Mouse (Mus musculus): ENCODE results near the gene Slc35b1.

Gene Slc35b1

DNA sequence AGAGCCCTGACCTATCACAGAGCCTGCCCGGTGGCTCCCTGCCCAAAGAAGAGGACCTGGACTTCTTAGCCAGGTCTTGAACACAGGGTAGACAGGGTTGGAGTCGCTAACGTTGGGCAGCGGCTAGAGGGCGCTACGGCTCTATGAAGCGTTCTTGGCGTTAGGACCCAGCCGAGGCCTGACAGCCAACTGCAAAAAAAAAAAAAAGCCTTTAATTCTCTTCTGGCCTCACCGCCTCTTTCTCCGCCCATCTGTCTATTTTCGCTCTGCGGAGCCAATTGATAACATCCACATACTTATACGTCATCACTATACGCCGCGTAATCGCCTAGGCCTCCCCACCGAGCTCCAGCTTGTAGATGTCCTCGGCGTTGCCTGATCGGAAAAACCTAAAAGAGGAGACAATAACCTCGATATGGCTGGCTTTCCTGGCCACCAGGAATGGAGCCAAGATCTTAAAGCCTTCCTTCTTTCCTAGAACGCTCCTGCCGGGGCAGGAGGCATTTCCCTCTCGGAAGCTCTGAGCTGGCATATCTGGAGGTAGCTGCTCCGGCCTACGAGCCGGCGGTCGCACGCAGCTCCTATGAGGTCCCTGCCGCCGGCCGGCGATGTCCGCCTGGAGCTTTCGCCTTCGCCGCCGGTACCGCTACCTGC lies at the start of gene Slc35b1:
Slc35b1 (plus strand) TSS at position 374 of the 654 bp plus-strand sequence.
- DNase-seq: peak; percentile 91

DNA sequence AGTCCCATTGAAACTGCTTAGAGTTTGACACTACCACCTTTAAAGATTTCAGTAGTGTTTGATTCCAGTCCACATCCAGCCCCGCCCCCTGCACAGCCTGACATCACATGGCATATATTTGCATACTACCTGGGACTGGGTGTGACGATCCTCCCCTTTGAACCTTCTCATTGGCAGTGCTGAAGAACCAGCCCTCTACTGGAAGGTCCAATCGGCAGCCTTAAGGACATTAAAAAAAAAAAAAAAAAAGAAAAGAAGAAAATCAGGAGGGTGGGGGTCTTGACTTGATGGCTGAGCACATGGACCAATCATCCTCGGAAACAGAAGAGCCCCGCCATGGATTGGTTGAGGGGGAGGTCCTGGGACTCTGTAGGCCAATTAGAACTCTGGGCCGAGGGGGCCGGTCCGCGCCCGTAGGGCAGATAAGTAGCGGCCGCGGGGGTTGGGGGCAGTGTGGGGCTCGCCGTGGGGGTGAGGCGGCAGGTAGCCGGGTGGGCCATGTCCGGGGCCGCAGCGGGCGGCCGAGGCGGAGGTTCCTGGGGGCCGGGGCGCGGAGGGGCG lies 47.8 kb upstream of the Slc35b1 start, which contains the start of gene Fam117a:
Fam117a (plus strand) TSS at position 451 of the 561 bp plus-strand sequence.
- DNase-seq: peak; percentile 65

DNA sequence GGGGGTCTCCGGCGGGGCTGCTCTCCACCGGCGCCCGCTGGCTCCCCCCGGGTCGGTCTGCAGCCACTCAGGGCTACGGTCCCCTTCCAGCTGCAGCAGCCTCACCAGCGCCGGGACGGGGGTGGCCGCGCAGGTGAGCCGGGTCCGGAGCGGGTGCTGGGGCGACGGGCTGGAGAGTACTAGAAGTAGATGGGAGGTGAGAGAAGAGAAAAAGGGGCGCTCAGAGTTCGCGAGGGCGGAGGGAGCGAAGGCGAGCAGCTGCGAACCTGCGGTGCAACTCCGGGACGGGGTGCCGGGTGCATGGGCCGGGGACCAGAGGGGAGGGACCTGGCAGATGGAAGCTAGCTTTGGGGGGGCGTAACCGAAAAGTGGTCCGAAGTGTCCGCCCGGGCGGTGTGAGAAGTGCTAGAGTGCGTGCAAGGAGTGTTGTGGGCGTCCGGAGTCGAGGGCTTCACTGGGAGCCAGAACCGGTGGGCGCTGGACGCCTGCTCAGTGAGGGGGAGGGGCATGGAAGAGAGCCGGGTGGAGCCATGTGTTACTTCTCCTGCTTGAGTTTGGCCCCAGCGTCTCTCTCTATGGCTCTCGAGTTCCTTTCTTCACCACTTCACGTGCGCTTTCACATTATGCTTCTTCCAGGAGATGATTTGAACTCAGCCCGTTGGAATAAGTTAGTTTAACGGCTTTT lies 47.2 kb upstream of the Slc35b1 start:
- DNase-seq: peak; percentile 34

DNA sequence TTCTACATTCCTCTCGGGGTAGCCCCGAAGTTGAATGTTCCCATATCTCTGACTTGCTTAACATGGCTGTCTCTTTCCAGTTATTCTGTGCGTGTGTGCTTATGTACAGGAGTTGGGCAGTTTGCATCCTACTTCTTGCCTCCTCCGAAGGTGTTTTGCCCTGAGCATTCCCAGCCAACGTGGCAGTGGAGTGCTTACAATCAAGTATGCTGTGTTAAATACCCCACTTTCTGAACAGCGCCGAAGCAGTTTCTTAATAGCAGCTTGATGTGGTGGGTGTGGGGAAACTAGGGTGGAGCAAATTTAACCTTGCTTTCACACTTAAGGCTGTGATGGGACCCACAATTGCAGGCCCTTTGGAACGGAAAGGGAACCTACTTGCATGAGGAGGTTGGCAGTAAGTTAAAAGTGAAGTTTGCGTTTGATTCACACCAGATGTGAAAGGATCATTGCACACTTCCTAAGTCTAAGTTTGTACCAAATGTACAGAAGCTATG lies 46.6 kb upstream of the Slc35b1 start:
- no peak for DNase-seq

DNA sequence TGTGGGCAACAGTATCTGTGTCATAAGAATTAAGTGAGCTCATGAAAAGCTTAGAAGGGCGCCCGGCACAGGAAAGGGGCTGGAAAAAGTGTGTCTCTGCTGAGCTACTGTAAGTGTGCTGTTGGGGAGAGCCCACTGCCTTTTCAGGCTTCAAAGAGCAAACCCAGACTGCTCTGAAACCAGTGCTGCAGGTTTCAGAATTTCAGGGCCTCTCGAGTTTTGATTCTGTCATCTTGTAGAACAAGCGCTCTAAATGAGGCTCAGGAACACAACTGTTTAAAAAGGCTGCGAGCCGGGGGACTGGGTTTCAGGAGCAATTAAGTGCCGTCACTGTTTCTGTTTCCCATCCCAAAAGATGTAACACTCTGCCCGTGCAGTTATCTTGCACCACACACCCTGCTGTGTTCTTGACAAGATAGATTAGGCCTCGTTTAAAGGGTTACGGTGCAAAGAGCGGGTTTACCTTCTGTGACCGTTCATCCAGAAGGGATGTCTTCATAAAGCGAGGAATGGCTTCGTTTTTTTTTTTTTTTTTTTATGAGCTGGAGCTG lies 44.9 kb upstream of the Slc35b1 start:
- DNase-seq: no peak

DNA sequence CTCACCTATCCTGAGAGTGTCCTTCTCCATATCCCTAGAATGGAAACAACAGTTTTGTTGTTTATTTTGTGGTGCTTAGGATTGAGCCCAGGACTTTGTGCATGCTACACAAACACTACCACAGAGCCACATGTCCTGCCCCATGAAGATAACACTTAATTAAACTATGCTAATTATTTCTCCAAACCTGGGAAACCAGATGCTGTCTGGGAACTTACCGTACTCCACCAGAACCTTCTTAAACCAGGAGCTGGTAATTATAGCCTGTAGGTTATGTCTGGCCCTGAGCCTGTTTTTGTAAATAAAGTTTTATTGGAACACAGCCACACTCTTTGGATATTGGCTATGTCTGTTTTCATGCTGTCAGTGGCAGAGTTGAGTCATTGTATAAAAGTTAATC lies 44.2 kb upstream of the Slc35b1 start:
- DNase-seq: no peak

DNA sequence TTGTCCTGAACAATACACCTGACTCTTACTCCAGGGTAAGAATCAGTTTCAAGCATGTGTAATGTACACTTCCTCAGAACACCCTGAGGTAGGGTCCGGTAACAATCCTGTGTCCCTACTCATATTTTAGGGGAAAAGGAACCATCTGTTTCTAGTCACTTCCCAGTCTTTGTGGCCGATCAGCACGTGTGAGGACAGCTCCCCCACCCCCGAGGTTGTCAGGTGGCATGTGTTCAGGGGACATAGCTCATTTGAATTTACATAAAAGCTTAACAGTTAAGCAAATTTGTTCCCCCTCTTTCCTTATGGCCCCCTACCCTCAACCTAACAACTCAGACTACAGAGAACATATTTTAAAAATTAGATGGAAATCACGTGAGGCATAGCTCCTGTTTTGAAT lies 43.8 kb upstream of the Slc35b1 start:
- no peak for DNase-seq

DNA sequence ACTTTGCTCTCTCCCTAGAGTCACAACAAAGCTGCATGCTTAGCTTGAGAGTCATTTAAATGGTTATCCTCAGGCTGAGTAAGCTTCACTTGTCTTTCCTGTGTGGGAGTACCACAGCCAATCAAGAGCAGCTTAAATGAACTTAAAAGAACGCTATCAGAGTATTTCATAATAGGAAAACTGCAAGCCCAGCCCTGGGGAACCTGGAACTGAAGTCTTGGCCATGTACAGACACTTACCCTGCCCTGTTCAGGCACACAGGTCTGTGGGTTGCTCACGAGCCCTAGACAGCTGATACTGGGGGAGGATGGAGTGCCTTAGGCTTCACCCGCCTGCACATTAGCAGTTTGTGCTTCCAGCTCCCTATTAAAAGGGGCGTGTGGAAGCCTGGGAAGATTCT lies 41.3 kb upstream of the Slc35b1 start:
- no peak for DNase-seq

DNA sequence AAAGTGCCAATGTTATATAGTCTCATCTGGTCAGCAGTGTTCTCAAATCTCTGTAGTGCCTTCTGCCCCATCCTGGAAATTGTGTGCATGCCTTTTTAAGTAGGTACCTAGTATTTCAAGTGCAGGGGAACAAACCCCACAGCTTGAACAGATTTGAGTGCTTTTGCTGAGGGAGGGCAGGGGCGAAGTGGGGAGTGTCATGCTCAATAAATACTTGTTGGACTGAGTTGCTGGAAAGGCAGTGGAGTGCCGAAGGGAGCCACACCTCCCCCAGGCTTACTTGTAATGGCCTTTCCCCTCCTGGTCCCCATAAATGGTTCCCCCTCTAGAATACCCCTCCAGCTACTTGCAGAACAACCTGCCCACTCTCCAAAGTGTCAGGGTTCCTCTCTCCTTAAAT lies 40.3 kb upstream of the Slc35b1 start:
- DNase-seq: no peak

DNA sequence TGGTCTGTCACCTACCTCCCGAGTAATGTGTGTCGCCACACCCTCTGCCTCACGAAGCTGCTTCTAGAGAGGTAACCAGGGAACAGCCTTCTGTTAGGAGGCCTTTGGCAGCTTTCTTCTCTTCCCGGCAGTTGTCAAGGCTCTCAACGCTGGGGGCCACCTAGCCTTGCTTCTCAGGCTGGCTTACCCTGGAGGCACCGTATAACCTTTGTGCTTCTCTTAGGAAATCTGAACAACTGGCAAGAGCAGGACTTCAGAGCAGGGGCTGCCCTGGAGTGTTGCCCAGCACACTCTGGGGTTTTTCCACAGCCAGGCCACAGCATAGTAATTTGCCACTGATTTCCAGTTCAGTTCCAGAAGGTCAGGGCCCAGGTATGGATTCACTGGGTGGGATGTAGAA lies 34.2 kb upstream of the Slc35b1 start:
- no peak for DNase-seq

DNA sequence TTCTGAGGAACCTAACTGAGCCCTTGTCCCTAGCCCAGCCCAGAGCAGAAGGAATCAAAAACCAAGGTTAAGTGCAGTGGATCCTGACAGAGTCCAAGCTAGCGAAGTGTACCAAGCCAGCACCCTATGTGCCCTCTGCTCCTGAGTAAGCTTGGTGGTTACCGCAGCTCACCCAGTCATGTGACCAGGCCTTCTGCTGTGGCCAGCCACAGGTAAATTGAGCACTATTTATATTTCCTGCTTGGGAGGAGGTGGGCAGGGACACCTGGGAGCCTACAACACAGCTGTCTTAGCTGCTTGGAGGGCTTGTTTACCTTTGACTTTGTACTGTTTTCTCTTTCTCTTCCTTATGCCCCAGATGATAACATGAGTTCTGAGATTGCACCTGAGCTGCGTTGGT lies 33.5 kb upstream of the Slc35b1 start:
- DNase-seq: no peak

DNA sequence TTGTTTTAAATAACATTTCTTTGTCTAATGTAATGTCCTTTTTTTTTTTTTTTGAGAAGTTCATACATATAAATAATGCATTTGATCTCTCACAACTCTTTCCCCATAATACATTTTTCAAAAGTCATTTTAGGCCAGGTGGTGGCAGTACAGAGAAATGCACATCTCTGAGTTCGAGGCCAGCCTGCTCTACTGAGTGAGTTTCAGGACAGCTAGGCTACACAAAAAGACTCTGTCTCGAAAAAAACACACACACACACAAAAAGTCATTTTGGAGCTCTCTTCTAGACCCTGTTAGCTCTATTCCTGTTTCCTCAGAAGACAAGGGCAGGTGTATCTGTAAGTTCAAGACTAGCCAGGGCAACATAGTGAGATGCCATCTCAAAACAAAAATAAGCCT lies 31.8 kb upstream of the Slc35b1 start:
- DNase-seq: no peak

DNA sequence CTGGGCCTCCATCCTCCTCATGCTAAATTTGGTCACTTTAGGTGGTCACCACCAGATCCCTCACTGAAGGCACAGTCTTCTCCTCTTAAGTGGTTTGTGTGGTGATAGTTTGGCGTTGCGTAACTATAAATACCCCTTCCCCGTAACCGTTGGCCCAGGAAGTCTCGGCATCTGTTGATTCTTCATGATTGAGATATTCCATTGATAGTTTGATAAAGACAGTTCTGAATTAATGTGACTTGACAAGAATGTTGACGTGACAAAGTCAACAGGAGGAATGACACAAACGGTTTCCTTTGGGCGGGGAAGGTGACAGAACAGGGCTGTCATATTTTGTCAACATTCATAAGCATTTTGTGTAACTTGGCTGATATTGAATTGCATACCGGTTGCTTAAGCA lies 31.3 kb upstream of the Slc35b1 start:
- DNase-seq: no peak

DNA sequence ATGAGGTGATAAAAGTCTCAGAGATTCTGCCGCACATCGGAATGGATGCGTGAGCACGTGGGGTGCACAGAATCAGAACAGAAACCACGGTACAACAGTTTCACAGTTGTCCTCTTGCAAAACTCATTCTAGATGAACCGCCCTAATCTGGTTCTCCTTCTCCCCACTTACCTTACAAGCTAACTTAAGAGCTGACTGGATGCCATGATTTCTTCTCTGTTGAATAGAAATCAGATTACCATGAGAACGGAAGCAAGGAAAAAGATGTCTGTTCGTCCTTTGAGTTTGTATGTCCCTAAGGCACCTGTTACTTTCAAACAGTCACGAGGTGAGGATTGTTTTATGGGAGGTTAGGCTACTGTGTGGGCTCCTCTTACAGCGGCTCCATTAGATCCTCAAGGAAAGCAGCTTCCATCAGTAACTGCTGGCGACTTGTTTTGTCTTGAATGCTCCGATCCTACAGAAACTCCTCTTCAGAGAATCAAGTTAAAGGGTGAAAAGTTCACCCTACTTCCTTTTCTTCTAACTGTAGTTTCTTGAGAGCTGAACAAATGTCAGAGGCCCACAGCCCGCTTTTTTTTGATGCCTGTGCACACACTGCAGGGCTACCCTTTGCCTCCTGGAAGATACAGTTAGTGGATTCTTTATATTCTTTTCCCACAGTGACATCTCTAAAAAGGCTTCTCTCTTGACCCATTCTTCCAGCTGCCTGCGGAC lies 30.1 kb upstream of the Slc35b1 start:
- no peak for DNase-seq

DNA sequence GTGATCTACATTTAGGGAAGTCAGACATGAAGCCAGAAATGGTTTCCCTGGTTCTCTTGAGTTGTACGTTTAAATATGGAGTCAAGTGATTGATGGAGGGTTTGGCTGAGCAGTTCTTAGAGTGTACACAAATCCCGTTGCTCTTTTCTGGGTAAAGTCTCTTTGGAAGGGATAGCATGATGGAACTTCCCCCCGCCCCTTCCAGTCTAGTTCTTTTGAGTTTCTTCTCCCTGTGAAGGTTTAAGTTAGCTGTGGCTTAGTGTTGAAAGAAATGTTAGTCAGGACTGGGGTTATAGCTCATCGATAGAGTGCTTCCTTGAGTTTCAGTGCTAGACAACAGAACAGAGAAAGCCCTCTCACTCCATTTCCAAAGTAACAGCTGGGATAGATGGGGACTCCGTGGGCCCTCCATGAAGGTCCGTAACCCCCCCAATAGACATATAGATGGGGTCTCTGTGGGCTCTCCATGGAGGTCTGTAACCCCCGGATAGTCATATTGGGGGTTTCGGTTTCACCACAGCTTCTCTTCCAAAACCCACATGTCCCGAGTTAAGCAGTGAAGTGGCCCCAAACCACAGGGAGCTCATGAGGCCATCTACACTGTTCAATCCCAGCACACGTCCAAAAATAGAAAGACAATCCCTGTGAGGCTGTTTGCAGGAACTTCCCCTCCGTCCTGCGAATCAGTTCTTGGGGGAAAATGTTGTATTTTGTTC lies 29.4 kb upstream of the Slc35b1 start:
- DNase-seq: no peak

DNA sequence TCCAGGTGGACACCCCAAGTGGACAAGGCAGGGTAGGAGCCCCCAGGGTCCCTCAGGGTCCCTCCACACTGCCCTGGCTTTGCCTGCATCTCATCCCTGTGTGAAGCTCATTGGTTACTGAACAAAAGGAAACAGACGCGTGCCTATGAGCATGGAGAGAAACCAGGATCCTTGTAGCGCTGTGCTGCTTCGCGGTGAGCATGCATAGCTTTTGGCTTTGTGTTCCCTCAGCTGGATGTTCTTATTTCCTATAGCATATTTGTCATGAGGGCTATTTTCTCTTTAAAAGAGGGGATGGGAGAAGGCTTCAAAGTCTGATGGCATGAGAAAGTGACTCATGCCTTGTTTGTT lies 28.9 kb upstream of the Slc35b1 start:
- no peak for DNase-seq

DNA sequence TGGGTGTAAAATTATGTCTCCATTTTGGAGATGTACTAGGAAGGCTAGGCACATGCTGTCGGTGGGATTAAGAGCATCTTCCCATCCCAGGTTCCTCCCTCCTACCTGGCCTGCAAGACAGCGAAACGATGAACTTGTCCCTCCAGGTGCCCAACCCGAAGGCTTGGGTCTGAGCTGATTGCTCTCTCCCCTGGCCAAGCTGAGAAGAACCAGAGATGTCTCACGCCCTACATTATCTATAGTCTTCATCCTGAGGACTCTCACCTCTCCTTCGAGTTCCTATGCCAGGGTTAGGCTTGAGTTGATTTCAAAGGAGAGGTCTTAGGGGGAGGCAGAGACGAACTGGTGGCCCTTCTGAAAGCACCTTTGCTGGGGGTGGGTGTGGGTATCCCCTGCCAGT lies 28.5 kb upstream of the Slc35b1 start:
- no peak for DNase-seq

DNA sequence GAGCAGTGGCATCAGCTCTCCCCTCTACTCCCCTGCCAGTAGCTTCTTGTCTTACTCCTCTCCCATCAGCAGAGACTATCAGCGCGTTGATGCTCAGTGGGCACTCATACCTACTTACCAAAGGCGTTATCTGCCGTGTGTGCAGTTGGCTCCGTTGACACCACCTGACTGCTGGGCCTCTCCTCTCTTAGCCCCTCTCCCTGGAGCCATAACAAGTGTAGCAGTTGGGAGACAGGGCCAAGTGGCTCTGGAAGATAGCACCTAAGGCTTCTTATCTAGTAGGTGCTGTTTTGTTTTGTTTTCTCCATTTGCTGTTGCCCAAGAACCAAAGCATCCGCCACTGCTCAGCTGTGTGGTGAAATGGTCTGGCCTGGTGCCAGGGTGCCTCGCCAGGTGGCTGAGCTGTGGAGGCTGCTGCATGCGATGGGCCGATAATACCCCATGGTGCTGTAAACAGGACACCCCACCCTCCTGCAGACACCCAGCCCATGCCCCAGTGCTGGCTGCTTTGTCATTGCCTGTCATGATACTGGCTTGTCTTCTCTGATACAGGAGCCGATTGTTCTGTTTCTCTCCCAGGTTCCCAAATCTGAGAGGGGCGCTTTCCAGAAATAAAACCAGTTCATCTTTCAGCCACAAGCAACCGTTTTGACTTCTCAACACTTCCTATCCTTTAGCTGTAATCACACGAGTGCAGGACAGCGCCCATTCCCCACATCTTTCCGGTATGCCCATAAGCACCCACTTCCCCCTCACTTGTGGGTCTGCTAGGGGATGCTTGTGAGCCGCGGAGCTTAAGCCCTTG lies 27.8 kb upstream of the Slc35b1 start:
- no peak for DNase-seq

DNA sequence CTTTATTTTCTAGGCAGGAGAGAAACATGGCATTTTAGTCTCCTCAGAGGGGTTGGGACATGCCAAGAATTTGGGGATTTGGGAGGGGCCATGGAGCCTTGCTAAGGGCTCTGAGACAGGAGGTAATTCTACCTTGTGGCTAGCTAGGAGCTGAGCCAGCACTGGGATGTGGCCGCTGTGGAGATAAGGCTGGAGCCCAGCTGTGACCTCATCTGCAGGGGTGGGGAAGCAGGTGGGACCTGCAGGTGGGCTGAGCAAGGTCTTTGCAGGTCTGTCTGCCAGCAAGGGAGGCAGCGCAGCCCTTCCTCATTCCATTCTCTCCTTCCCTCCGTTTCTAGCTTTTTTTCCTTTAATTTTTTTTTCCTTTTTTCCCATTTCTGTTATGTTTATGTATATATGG lies 26.2 kb upstream of the Slc35b1 start:
- DNase-seq: no peak

DNA sequence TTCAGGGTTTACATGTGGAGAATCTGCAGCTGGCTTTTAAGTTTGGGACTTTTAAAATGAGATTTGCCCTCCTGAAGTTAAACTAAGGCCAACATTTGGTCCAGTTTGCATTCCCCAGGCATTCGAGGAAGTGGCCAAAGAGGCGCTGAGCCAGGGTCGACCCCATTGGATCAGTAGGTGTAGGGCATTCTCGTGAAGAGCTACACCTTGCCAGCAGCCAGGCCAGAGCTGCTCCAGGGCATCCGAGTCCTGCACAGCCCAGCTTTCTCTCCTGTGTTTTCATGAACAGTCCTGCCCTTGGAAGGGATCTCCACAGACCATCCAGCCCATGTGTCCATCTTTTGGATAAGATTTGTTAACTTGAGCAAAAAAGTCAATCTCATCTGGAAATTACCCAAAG lies 20.1 kb upstream of the Slc35b1 start:
- DNase-seq: no peak

DNA sequence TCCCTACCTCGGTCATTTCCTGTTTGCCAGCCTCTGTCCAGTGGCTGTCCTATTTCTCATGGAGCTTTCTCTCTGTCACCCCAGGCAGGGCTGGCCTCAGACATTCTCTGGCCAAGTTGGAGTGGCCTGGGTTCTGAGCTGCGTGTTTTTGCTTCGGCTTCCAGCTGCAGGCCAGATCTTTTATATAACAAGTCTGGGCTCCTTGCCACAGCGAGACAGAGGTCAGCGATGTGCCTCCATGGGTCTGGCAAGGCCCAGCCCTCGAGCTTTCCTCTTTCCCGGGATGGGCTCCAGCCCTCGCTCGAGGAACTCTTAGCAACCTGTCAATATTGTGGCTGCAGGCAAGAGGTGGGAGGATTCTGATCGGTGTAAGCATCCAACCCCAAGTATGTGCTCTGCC lies 18.9 kb upstream of the Slc35b1 start:
- peak; percentile 44 for DNase-seq

Data from right cerebral cortex, postnatal 25 days (tissue).